Mouse (Mus musculus) monocyte, adult 2 months (primary cell): Measurements from ENCODE around the gene Olfr1185-ps1.
"Not testable (repeated sequence)": the region's sequence is repeated elsewhere in the genome, so short reads cannot be mapped to it uniquely, and the experiment has no call there.

ENCODE experiments used
- DNase-seq, 2 experiments: peaks; one replicate each; pipeline ENCODE4 v3.0.0; 2022; ENCODE audit warnings: low spot score in 2 of 2, low read depth in 1 of 2

Gene Olfr1185-ps1

DNA sequence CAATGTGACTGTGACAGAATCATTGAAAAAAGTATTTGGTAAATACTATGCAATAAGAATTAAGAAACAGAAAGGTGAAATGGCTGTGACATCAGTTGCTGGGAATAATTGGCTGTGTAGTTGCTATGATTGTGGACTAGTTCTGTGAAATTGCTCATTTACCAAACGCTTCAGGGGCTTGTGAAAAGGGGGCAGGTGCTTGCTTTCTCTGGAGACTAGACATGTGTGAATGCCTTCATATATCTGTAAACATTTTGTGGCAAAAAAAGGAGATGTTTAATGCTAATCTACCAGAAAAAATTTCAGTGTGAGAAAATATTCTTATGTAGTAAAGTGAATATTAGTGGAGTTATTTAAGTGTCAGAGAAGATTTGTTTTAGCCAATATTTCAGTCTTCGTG lies at the start of gene Olfr1185-ps1:
Gene Olfr1185-ps1, plus strand, starts transcription at position 301 of the 400 bp plus-strand sequence.
- DNase-seq = no peak

DNA sequence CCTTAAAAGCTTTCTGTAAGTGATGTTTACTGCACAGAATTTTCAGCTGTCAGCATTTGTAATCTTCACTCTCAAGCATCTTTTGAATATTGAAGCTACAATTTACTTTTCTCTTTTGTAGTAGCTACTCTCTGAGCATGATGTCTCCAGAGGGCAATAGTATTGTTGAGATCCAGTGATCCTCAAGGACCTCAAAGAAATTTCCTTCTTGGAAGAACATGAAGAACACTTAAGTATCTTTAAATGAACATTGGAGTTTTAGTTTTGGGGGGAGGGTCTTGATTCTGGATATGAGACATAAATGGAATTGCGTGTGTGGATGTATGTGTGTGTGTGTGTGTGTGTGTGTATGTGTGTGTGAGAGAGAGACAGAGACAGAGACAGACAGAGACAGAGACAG lies 44.1 kb upstream of the Olfr1185-ps1 start, which contains the start of gene Gm13757:
Gene Gm13757, minus strand, starts transcription at position 101 of the 400 bp plus-strand sequence.
- no peak for DNase-seq

DNA sequence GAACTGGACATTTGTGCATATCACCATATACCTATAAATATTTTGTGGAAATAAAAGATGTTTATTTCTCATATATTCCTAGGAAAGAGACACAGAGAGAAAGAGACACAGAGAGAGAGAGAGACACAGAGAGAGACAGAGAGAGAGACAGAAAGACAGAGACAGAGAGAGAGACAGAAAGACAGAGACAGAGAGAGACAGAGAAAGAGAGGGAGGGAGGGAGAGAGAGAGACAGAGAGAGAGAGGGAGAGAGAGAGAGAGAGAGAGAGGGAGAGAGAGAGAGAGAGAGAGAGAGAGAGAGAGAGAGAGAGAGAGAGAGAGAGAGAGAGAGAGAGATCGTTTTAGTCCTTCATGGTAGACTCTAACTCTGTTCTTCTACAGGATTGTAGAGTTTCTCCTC lies 38.6 kb upstream of the Olfr1185-ps1 start, which contains the start of gene Olfr1183:
Gene Olfr1183, plus strand, starts transcription at position 301 of the 400 bp plus-strand sequence.
- not testable (repeated sequence) for DNase-seq

DNA sequence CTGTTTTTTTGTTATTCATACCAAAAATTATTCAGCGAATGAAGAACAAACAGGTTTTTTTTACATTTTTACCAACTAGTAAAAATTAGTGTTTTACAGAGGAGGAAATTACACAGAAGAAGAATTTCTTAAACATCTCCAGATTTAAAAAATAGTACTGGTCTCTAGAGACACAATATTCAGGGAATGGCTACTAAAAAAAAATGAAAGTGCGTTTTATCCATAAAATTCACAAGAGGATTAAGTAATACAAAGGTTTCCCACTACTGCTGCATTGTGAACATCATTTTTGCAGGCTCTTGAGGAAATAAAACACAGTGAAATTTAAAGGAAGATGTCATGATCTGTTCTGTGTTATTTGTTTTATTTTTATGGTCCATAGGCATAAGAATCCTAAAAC lies 9.8 kb upstream of the Olfr1185-ps1 start, which contains the start of gene Olfr1184:
Gene Olfr1184, plus strand, starts transcription at position 301 of the 400 bp plus-strand sequence.
- no peak for DNase-seq

DNA sequence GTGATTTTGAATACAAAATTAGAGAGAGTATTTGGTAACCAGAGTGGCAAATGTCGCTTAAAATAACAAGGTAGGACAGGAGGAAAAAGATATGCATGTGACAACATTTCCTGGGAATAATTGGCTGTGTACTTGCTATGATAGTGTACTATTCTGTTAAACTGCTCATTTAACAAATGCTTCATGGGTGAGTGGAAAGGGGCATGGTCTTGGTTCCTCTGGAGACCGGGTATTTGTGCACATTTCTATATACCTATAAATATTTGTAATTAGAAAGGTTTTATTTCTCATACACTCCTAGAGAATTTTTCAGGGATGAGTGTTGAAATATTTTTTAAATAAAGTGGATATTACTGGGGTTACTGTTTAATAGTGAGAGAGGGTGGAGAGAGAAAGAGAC lies 25.1 kb downstream of the Olfr1185-ps1 start, which contains the start of gene Olfr1186:
Gene Olfr1186, plus strand, starts transcription at position 301 of the 400 bp plus-strand sequence.
- DNase-seq = no peak

DNA sequence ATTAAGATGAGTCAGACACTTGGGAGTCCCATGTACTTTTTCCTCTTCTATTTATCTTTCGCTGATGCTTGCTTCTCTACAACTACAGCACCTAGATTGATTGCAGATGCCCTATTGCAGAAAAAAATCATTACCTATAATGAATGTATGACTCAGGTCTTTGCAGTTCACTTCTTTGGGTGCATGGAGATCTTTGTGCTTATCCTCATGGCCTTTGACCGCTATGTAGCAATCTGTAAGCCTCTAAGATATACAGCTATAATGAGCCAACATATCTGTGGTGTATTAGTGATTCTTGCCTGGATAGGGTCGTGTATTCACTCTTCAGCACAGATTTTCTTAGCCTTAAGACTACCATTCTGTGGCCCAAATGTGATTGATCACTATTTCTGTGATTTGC lies 32.6 kb downstream of the Olfr1185-ps1 start:
- DNase-seq = no peak
